Mouse (Mus musculus): ENCODE data around the gene Psmc3.
"Not testable (repeated sequence)": the region's sequence is repeated elsewhere in the genome, so short reads cannot be mapped to it uniquely, and the experiment has no call there.

Psmc3 gene

DNA sequence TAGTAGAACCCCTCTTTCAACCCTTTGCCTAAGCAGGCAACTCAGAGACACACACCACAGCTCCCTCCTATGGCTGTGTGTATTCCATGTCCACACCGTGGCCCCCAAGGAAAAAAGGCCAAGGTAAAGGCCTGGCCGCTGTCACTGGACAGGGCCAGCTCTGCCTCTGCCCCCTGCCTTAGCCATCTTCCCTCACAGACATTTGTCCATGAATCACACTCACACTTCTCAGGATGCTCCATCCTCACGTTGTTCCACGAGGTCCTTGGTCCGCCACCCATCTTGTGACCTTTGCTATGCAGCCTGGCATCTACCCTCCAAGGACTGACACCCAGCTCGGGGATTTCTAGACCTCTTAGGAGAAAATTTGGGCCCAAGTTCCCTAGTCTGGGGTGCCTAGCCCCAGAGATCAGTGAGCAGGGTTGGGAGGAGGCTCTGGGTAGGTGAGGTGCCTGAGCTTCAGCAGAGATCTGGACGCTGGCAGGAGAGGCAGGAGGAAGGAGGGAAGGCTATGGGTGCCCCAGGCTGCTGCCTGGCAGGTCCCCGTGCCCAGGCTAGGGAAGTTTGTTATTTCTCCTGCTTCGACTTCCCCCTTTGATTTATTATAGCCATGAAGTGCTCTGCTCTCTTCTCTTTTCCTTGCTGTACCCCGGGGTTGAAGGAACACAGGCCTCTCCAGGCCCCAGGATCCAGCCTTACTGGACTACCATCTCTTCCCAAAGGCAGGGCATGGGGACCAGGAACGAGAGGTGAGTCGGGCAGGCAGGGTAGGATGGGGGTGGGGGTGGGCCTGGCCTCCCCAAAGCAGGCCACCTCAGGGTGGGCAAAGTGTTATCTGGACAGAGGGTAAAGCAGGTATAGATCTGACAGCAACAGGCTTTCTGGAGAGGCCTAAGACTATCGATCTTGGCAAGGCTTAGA is 28.2 kb downstream of the Psmc3 start, which contains the start of gene Spi1:
Gene Spi1, plus strand, starts transcription at position 616 of the 921 bp plus-strand sequence.
- DNase-seq: no peak

DNA sequence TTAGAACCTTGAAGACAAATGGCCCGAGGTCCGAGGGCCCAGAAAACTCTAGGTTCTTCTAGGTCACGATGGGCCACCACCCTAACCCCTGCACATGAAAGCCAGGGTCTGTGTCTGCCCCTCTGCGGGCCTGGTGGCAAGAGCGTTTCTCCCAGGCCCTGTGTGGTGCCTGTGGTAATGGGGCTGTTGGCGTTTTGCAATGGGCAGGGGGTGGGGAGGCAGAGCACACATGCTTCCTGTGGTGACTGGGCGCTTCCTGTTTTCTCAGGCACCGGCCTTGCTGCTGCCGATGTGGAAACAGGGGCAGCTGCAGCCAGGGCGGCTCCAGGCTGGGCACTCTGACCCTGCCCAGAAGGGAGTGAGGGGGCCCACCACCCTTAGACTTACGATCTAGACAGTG is 29.0 kb downstream of the Psmc3 start:
- DNase-seq: no peak

DNA sequence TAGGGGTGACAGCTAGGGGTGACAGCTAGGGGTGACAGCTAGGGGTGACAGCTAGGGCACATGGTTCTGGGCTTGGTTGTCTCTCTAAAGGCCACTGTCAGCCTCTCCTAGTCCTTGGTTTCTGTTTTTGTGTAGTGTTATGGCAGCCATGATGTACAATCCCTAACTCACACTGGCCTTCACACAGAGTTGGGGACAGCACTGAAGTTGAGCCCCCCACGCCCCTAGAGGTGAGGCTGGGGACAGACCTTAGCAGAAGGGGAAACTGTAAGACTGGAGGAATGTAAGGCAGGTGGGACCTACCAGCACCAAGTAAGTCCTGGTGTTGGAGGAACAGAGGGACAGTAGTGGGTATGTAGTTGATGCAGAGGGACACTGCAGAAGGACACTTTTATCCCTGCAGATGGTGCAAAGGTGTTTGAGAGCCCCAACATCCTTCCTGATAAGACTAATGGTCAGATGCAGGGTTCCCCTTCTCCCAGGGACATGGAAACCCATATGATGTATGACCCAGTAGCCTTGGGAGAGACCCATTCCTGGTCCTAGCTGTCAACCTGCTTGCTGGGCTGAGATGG is 29.6 kb downstream of the Psmc3 start:
- no peak for DNase-seq

DNA sequence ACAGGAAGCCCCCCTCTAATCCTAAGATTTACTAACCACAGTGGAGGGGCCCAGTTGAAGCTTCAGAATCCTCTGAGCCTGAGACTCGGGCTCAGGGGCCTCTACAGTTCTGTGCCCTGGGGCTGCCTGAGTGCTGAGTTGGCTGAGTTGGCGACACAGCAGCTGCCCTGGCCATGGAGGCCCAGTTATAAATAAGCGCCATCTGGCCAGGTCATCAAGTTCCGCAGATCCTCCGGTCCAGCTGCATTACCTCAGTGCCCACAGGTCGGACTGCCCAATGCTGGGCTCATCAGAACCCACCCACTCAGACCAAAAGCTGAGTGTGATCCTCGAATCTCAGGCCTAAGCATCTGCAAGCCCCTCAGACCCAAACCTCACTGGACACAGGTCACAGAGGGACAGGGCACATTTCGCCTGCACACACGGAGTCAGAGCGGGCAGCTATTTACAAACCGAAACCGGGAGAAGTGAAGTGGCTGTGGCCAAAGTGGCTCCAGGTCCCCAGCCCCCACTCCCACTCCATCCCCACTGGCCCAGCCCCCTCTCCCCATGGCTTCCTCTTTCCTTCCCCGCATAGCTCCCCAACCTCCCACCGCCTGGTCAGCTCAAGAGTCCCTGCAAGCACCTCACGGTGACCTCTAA is 30.5 kb downstream of the Psmc3 start:
- DNase-seq: no peak

DNA sequence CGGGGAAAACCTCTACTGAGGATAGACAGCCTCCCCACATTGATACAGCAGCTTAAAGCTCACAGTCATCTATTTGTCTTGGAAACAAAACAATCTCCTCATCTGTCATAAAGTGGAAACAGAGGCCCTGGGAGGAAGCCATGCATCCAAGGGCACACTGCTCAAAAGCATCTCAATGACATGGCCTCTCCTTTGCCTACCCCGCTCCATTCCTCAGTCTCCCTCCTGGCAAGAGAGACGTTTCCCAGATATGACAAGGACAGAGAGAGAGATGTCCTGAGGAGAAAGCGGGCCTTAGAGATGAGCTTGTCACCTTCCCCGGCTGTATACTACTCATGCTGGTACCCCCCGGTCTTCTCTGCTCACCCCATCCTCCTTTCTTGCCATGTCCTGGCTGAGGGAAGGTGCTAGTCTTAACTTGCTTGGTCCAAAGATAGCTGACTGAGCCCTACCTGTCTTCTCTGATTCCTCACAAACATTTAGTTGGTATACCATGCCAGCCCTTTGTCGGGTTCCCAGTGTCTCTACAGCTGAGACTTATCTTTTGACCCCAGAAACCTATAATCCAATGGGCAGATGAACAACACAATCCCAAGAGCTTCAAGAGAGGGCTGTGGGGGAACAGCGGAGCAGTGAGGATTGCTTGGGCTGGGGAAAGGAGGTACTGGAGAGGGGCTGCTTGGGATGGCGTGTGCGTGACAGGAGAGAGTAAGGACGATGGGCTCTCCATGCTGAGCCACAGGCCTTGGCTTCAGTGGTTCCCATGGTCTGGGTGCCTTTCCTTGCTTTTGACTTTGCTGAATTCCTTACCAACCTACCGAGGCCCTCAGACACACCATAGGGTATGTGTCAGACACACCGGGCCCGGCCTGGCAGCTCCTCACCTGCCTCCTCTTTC is 31.9 kb downstream of the Psmc3 start:
- no peak for DNase-seq

DNA sequence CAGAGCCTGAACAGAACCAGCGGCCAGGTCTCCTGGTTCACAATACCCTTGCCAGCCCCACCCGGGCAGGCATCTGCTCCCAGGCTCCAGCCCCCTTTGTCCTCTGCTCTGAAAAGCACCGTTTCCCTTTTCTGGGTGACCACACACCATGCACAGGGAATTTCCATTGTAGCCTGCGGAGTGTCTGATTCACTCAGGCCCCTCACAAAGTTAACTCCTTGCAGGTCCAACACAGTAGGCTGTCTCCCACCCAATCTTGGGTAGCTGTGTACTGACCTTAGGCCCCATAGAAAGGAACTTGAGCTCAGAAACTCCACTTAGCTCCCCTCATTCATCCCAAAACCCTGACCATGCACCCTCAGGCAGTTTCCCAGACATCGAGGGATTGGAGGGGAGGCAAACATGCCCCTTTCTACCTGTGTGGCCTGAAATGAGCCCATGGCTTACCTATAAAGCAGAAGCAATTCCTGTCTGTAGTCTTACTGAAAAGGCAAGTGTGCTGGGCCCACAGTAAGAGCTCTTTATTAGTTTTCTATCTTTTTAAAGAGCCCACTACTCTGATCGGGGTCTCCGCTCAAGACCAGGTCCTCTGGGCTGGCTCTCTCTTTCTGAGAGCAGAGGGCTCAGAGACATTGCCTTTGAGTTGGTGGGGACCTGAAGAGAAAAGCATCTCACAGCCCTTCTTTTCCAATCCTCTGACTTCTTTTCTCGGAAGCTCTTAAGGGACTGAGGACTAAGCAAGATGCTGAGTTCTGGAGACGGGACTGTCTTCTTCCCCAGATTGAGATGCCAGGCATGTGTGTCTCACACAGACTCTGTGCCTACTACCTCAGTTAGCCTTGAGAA is 32.8 kb downstream of the Psmc3 start:
- DNase-seq: no peak

DNA sequence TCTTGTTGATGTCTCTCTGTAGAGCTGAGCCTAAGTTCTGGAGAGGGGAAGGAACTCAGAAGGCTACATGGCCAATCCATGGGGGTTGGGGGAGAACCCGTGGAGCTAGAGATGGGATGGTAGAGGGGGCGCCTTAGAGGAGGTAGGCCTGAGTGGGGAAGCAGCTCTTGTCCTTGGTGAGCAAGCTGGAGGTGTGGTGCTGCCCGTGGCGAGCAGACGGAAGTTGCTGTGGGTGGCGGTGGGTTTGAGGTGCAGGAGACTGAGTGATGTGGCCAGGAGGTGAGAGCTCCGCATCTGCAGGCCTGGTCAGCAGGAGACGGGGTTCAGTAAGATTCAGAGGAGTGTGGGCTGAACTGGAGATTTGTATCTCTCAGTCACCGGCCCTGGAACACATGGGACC is 33.6 kb downstream of the Psmc3 start:
- no peak for DNase-seq

DNA sequence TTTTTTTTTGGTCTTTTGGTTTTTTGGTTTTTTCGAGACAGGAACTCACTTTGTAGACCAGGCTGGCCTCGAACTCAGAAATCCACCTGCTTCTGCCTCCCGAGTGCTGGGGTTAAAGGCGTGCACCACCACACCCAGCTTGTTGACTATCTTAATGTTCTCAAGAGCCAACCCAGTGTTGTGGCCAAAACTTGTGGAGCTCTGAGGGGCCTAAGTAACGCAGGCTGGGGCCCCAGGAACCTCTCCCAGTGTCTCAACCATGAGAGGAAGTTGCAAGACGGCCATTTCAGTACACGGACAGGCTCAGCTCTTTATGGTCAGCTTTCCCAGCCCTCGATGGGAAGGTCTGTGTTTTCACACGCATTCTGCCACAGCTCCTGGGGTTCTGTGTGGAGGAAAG is 35.2 kb downstream of the Psmc3 start:
- DNase-seq: no peak

DNA sequence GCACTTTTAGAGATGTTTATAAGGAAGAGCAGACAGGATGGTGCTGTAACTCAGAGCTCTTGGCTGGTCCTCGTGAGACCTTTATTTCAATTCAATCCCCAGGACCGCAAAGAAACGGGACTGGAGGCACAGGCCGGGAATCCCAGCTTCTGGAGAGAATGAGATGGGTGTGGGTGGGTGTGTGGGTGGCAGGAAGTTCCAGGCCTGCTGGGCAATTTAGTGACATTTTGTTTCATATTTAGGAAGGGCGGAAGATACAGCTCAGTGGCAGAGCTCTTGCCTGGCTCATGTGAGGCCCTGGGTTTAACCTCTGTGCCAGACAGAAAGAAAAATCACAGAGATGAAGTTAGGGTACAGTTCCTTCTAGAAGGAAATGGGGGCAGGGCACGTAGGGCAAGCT is 36.4 kb downstream of the Psmc3 start:
- no peak for DNase-seq

DNA sequence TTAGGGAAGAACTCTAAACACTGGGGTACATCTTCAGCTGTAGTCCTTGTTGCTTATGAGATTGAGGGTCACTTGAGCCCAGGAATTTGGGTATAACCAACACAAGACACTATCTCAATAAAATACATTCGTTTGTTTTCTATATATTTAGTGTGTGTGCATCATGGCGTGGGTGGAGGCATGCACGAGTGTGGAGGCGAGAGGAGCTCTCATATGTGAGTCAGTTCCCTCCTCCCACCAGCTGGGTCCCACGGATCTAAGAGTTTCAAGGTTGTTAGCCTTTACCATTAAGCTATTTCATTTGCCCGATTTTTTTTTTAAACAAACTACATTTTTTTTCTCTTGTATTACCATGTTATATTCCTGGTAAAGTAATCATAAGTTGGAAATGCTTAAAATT is 37.0 kb downstream of the Psmc3 start:
- DNase-seq: no peak

DNA sequence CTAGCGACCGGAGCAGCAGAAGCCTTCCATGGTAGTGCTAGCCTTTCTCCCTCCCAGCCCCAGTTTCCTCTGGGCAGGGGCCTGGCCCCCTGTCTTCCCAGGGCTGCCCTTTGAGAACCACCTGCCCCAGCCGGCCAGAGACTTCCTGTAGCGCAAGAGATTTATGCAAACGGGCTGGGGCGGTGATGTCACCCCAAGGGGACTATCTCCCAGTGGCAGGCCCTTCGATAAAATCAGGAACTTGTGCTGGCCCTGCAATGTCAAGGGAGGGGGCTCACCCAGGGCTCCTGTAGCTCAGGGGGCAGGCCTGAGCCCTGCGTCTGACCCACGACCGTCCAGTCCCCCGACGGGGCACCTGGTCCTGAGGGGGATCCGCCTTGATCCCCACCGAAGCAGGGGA is 42.7 kb downstream of the Psmc3 start:
- DNase-seq: no peak

DNA sequence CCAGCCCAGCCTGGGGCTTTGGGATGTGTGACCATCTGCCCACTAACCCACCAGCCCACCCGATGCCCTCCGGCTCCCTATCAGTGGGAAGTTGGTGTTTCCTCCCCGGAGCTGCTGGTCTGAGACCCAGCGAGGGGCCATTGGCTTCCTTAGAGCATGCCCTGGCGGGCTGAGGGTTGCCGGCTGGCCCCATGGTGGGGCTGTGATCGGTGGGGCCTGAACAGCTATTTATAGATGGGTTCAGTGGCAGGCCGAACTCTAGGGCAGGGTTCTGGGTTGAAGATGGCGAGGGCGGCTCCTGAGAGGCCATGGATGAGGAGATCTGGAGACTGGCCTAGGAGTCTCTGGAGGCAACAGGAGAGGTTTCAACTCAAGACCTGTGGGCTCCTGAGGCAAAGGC is 43.2 kb downstream of the Psmc3 start:
- DNase-seq: no peak

DNA sequence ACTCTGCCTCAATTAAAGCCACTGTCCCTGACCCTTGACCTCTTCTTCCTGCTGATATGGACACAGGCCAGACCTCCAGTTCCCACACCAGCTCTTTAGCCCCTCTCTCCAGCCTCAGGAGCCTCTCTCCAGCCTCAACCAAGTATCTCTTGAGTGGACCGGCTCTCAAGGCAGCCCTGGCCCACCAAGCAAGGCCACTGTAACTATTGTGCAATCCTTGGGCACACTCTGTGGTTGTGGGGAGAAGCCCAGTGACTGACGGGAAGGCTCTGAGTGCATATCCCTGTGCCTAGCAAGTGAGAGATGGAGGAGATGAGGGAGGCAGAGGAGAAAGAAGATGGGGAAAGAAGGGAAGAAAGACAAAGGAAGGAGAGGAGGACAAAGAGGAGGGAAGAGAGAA is 44.3 kb downstream of the Psmc3 start:
- no peak for DNase-seq

DNA sequence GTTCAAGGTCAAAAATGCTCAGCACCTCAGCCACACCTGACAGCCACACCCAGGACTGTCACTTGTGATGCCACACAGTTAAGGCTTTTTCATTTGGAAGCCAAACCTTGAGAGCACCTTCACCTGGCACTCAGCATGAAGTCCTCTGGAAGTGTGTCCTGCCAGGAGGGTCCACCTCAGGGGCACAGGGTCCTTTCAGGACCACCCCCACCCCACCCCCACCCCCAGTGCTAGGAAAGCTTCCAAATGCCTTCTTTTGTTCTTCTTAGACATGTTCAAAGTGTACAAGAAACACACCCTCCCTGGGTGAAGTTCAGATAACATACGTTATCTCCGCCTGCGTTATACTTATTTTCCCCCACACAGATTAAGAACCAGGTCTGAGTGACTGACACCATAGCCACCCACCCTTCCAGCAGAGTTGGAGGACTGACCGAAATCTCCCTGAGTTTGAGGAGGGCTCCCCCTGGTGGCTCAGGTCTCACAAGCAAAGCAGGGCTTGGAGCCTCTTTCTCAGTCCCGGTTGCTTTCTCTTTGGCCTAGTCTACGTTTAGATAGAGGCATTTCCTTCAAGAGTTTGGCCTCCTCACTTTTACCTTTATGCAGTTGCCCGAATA is 47.4 kb downstream of the Psmc3 start:
- DNase-seq: peak; percentile 92

DNA sequence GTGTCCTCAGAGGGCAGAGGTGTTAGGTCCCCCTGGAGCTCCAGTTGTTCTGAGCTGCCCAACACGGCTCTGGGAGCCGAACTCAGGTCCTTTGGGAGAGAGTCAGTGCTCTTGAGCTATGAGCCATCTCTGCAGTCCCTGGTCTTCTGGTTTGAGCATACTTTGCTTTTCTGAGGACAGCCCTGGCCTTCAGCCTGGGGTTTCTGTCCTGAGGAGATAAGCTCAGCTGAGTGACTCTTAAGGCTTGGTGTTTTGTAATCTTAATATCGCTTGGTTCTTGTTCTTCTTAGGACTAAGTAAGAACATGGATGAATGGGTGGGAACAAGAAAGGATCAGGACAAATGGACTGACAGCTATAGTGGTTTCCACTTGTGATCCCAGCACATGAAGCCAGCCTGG is 54.3 kb downstream of the Psmc3 start:
- no peak for DNase-seq

DNA sequence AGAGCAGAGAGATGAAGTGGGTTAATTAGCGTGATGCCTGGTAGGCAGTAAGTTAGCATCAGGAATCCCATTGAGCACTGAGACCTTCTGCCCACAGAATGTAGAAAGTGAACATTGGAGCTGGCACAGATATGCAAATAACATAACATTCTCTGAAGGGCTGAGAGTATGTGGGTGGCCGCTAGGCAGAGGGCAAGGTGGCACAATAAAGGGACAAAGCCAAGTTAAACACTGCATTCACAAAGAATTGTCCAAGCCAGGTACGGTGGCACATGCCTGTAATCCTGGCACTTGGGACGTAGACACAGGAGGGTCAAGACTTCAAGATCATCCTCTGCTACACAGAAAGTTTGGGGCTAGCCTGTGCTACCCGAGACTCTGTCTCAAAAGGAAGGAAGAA is 55.4 kb downstream of the Psmc3 start:
- no peak for DNase-seq

DNA sequence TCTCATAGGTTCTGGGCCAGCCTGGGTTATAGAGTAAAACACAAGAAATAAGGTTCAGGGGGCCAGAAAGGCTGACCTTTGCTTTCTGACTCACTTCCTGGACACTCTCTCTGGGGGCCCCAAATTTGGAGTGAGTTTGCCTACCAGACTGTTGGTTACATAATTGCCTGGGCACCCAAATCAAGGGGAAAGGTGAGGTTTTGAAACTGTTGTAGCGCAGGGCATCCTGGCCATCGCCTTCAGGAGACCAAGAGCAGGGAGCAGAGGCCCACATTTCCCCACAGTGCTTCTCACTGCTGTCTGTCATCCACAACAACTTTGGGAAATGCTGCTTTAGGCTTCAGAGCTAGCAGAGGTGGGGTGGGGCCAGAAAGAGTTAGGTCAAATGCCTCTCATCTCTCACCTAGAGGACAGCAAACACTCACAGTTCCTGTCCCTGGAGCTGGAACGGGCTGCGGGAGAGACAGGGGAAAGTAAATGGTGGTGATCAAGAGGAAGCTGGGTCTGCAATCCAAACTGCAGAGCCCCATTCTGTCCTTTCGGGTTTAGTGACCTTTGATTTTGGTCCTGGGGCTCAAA is 56.1 kb downstream of the Psmc3 start:
- DNase-seq: no peak

DNA sequence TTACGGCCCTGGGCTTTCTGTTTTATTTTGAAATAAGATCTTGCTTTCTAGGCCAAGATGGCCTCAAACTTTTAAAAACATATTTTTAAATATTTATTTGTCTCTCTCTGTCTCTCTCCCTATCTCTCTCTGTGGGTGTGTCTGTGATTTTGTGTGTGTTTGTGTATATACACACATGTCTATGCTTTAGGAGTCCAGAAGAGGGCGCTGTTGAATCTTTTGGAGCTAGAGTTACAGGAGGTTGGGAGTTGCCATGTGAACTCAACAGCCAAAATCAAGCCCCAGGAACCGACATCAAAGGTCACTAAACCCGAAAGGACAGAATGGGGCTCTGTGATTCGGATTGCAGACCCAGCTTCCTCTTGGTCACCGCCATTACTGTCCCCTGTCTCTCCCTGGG is 56.6 kb downstream of the Psmc3 start:
- no peak for DNase-seq

DNA sequence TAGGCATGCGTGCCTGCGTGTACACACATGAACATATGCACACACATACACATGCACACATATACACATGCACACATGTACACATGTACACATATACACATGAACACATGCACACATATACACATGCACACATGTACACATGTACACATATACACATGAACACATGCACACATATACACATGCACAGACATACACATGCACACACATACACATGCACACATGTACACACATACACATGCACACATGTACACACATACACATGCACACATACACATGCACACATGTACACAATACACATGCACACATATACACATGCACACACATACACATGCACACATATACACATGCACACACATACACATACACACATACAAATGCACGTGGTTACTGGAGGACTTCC is 58.0 kb downstream of the Psmc3 start:
- DNase-seq: not testable (repeated sequence)

DNA sequence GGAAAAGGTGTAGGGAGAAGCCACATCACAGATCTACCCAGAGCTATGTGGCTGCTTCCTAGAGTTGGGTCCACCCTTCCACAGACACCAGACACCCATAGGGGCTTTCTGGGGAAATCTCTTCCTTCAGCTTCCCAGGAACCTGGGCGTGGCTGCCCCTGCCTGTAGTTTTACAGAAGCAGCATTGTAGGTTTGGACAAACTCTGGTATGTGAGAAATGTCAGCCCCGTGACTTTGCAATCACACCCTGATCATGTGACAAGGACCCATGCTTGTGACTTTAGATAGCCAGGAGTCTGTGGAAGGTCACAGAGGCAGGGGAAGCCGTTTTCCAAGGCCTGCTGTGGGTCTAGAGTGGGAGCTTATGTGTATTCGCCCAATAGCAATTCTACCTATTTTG is 58.7 kb downstream of the Psmc3 start:
- DNase-seq: no peak

DNA sequence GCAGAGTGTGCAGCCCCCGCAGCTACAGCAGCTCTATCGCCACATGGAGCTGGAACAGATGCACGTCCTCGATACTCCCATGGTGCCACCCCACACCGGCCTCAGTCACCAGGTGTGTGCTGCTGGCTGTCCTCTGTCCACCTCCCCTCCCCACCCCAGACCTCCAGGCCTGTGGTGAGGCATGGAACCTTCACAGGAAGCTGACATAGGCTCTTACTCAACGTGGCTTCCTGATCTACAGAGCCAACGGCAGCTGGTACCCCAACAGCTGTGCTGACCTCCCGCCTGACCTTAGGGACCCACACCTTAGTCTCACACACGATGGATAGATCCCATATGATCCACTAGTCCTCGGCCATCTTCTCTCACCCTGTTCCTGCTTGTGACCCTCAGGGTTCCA is 59.5 kb downstream of the Psmc3 start:
- DNase-seq: no peak

Data from cerebellum, adult 8-10 months (tissue).